Mouse (Mus musculus) midbrain, embryonic 16.5 days (tissue): ENCODE results near the gene Dnaic1. TPM values are rescaled to one million over a fixed set of nuclear protein-coding genes. Genes with fewer than 3 reads are reported as not detected.

Experiments used
- ATAC-seq: fragments of 200-750 bp; cut with Nextera tagmentation; 2 replicates; pipeline ENCODE4 v1.8.0; 2017; ENCODE audit warnings: moderate TSS enrichment
- H3K27ac ChIP-seq: fragments of 300-500 bp; sonication (generic); 2 replicates; pipeline ENCODE4 v1.5.1; 2014; ENCODE audit warnings: mild to moderate bottlenecking, low read length, mixed read lengths
- H3K27me3 ChIP-seq: fragments of 300-500 bp; sonication (generic); 2 replicates; pipeline ENCODE4 v1.6.1; 2014; ENCODE audit warnings: low read depth, low read length, mixed read lengths; ENCODE audit not compliant: control insufficient read depth, insufficient read depth
- H3K36me3 ChIP-seq: fragments of 300-500 bp; sonication (generic); 2 replicates; pipeline ENCODE4 v1.6.1; 2014; ENCODE audit warnings: mild to moderate bottlenecking, low read length, moderate library complexity, mixed read lengths; ENCODE audit not compliant: control insufficient read depth, insufficient read depth
- H3K4me1 ChIP-seq: fragments of 300-500 bp; sonication (generic); 2 replicates; pipeline ENCODE4 v1.6.1; 2014; ENCODE audit warnings: mild to moderate bottlenecking, low read length, mixed read lengths; ENCODE audit not compliant: control insufficient read depth, insufficient read depth
- H3K4me2 ChIP-seq: fragments of 300-500 bp; sonication (generic); 2 replicates; pipeline ENCODE4 v1.6.1; 2014; ENCODE audit warnings: mild to moderate bottlenecking, low read length, mixed read lengths
- H3K4me3 ChIP-seq: fragments of 300-500 bp; sonication (generic); 2 replicates; pipeline ENCODE4 v1.5.1; 2014; ENCODE audit warnings: low read depth, mild to moderate bottlenecking, low read length, moderate library complexity, mixed read lengths
- H3K9ac ChIP-seq: fragments of 300-500 bp; sonication (generic); 2 replicates; pipeline ENCODE4 v1.6.1; 2014; ENCODE audit warnings: low read depth, low read length, mixed read lengths
- H3K9me3 ChIP-seq: fragments of 300-500 bp; sonication (generic); replicated peaks from 2 replicates; pipeline ENCODE4 v1.6.1; 2014; ENCODE audit warnings: mild to moderate bottlenecking, low read length, mixed read lengths; ENCODE audit not compliant: control insufficient read depth, poor library complexity, severe bottlenecking
- WGBS: fragments of 180-500 bp; shearing (Covaris S2); extraction: QIAGEN DNeasy Blood & Tissue Kit; methylation state at CpG from one replicate; pipeline ENCODE4 v1.1.7; 2014; 5-methylcytosine and 5-hydroxymethylcytosine counted together
- polyA plus RNA-seq: library from polyadenylated mRNA; unstranded; fragments of >200 nt; fragmentation: Nextera tagmentation; extraction: Ambion mirVana; gene quantifications from 2 replicates; pipeline ENCODE4 v1.2.1, GENCODE M21; 2015

Dnaic1 gene
- polyA plus RNA-seq, 1 experiment from 2014 or later: 2.6 TPM

GRCm38 (mm10) chr4:41645488-41645887, 75.9 kb downstream of the Dnaic1 start:
- Histone ChIP-seq H3K27me3 (no peaks in the 10 kb centered on the region), H3K4me2 (no peak overlapping the region), H3K4me3 (no peak overlapping the region), H3K36me3 (no peaks in the 10 kb centered on the region), H3K9ac (no peak overlapping the region), H3K9me3 (no peaks in the 10 kb centered on the region), H3K4me1 (peaks cover 5% of the 10 kb centered on the region; the same call in 1 of the 2 replicates), H3K27ac (no peak overlapping the region)
- WGBS: 27% methylated on average over 5 of the region's 5 CpGs
- ATAC-seq: no peak

DNA sequence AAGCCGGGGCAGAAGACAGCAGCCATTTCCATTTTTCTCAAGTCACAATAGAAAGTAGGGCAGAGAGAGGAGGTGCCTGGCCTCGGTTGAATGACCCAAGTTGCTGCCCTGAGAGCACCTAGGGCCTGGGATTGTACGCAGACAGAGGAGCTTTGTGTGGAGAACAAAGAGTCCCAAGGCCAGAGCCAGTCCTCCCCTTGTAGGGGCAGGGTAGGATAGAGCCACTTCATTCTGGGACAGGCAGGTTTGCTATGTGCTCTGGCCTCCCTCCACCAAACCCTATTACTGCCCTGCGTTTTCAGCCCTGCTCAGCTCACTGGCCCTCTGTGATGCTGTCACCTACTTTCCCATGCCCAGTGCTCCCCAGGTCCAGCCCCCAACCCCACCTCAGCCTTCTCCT, 78.6 kb downstream of the Dnaic1 start:
- Histone ChIP-seq H3K9ac (no peak overlapping the region), H3K4me1 (peaks cover 3% of the 10 kb centered on the region; the same call in 1 of the 2 replicates), H3K36me3 (no peaks in the 10 kb centered on the region), H3K27me3 (no peaks in the 10 kb centered on the region), H3K9me3 (no peaks in the 10 kb centered on the region), H3K4me2 (no peak overlapping the region), H3K4me3 (no peak overlapping the region), H3K27ac (no peak overlapping the region)
- 20% methylated on average over 4 of the region's 4 CpGs for WGBS
- no peak for ATAC-seq

- no peak overlapping the region for H3K27ac ChIP-seq
- no peak overlapping the region for H3K9ac ChIP-seq
- H3K9me3 ChIP-seq: no peaks in the 10 kb centered on the region
- peaks cover 5% of the 10 kb centered on the region; the same call in 1 of the 2 replicates for H3K4me1 ChIP-seq
- WGBS: 70% methylated on average over 7 of the region's 7 CpGs
- no peak for ATAC-seq
- H3K4me2 ChIP-seq: no peak overlapping the region
- no peaks in the 10 kb centered on the region for H3K36me3 ChIP-seq
- no peaks in the 10 kb centered on the region for H3K27me3 ChIP-seq
- no peak overlapping the region for H3K4me3 ChIP-seq
Observed at GRCm38 (mm10) chr4:41648627-41649026, 79.1 kb downstream of the Dnaic1 start.

DNA sequence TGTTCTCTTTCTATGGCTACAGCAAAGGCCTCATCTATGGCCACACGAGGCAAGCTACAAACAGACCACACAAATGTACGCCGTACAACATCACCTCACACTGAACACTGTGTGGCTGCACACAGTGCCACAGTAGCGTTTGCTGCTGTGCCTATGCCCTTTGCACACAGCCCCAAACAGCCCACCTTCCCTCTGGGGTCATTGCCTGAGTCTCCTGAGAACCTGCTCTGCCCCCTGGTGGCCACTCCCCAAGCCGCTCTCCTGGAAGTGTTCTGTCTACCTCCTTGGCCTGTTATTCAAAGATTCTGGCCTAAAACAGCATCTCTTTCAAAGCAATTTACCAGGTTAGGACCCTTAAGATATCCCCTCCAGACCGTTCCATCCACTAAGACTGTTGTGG, 83.7 kb downstream of the Dnaic1 start:
- Histone ChIP-seq H3K36me3 (peaks cover 3% of the 10 kb centered on the region; the same call in 1 of the 2 replicates), H3K27me3 (no peaks in the 10 kb centered on the region), H3K9ac (no peak overlapping the region), H3K4me2 (no peak overlapping the region), H3K4me1 (peaks cover 9% of the 10 kb centered on the region), H3K4me3 (no peak overlapping the region), H3K27ac (no peak overlapping the region), H3K9me3 (no peaks in the 10 kb centered on the region)
- 0 out of 2 replicates have a peak, but pooled peaks have one; percentile 38 for ATAC-seq
- 33% methylated on average over 6 of the region's 6 CpGs for WGBS

DNA sequence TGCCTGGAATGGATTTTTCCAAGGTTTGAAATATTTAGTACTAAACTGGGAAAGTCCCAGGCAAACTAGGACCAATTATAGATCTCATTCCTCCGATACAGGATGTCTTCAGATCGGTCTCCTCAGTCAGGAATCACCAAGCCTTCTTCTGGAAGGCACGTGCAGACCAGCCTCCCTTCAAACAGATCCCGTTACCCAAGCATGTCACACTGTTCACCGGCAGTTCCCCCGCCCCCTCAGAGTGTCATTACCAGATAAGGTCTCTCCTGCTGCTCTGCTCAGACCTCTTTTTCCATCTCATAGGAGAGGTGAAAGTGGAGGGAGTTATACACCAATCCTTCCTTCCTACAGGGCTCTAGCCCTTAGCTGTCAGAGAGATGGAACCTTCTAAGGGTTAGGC, 84.2 kb downstream of the Dnaic1 start:
- no peaks in the 10 kb centered on the region for H3K27me3 ChIP-seq
- WGBS: 65% methylated on average over 6 of the region's 6 CpGs
- peaks cover 7% of the 10 kb centered on the region for H3K4me1 ChIP-seq
- H3K9me3 ChIP-seq: no peaks in the 10 kb centered on the region
- no peak overlapping the region for H3K4me3 ChIP-seq
- no peak overlapping the region for H3K9ac ChIP-seq
- H3K4me2 ChIP-seq: no peak overlapping the region
- no peak overlapping the region for H3K27ac ChIP-seq
- H3K36me3 ChIP-seq: peaks cover 3% of the 10 kb centered on the region; the same call in 1 of the 2 replicates
- ATAC-seq: no peak

GRCm38 (mm10) chr4:41654217-41654616, 84.6 kb downstream of the Dnaic1 start:
- no peaks in the 10 kb centered on the region for H3K27me3 ChIP-seq
- no peak overlapping the region for H3K9ac ChIP-seq
- no peak overlapping the region for H3K4me2 ChIP-seq
- 16% methylated on average over 7 of the region's 7 CpGs for WGBS
- peaks cover 3% of the 10 kb centered on the region; the same call in 1 of the 2 replicates for H3K36me3 ChIP-seq
- peaks cover 8% of the 10 kb centered on the region for H3K4me1 ChIP-seq
- no peaks in the 10 kb centered on the region for H3K9me3 ChIP-seq
- no peak overlapping the region for H3K4me3 ChIP-seq
- H3K27ac ChIP-seq: no peak overlapping the region
- 0 out of 2 replicates have a peak, but pooled peaks have one; percentile 6 for ATAC-seq

DNA sequence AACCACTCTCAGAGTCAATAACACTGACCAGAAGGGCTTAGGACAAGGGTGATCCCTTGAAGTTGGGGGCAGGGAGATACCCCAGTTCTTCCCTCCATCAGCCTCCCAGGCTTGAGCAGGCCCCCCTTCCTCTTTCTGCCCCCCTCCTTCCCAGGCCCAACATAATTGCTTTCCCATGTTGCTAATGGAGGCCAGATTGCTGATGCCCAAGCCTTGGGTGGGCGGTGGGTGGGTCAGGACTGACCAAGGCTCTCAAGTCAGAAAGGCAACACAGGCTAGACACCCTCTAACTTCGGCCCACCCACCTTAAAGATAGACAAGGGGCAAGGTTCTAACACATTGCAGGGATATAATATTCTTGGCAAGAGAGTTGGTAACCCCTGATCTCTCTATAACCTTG, 86.0 kb downstream of the Dnaic1 start:
- Histone ChIP-seq H3K27me3 (no peaks in the 10 kb centered on the region), H3K36me3 (peaks cover 3% of the 10 kb centered on the region; the same call in 1 of the 2 replicates), H3K4me3 (no peak overlapping the region), H3K9me3 (no peaks in the 10 kb centered on the region), H3K4me2 (no peak overlapping the region), H3K4me1 (peaks cover 11% of the 10 kb centered on the region), H3K27ac (no peak overlapping the region), H3K9ac (no peak overlapping the region)
- 83% methylated on average over 2 of the region's 2 CpGs for WGBS
- no peak for ATAC-seq

DNA sequence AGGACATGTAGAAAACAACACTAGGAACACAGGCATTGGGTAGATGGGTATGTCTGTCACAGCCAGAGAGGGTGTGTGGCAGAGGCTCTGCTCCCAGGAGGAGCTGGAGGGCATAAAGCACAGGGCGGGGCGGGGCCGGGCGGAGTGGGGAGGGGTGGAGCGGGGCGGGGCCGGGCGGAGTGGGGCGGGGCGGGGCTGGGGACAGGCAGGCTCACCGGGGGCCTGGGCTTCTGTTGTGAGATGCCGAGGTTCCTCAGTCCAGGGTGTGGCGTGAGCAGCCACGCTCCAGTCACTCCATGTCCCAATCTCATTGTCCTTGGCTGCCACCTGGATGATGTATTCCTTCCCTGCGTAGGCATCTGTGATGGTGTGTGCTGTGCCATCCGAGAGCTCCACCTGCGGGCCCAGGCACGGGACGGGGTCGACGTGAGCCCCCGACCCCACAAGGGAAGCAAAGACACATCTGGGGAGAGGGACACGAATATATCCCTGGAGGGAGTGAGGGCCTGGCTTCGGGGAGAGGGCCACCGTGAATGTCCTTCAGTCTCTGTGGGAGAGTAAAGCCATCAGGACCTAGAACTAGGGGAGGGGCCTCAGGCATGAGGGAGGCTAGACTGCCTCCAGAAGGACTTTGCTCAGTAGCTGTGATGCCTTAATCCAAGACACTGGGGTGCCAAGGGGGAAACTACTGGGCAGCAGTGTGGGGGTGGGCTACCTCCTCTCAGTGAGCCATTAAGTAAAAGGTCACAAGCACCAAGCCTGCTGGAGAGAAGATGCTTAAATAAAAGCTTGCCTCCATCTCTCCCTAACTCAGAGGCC, 89.2 kb downstream of the Dnaic1 start:
- H3K27me3 ChIP-seq: no peaks in the 10 kb centered on the region
- H3K4me3 ChIP-seq: no peak overlapping the region
- no peak overlapping the region for H3K9ac ChIP-seq
- H3K4me1 ChIP-seq: peaks cover 9% of the 10 kb centered on the region
- no peak overlapping the region for H3K4me2 ChIP-seq
- no peak for ATAC-seq
- peaks cover 3% of the 10 kb centered on the region; the same call in 1 of the 2 replicates for H3K36me3 ChIP-seq
- no peak overlapping the region for H3K27ac ChIP-seq
- 28% methylated on average over 16 of the region's 25 CpGs for whole genome bisulfite sequencing
- H3K9me3 ChIP-seq: no peaks in the 10 kb centered on the region

DNA sequence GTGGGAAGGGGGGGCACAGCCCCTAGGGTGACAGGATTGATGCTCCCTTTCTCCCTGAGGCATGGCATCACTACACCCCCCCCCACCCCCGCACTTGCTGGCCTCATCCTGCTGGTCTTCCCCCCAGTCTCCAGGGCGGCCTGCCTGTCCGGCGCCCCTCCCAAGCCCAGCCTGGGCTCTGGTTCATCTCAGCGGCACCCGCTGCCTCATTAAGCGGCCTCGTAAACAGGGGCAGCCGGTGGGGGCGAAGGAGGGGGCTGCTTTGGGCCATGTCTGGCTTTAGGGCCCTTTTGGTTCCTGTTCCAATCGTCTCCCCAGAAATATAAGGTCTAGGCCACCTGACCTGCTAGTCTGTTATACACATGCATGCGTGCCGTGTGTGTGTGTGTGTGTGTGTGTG, 90.0 kb downstream of the Dnaic1 start:
- H3K36me3 ChIP-seq: peaks cover 3% of the 10 kb centered on the region; the same call in 1 of the 2 replicates
- no peak overlapping the region for H3K4me2 ChIP-seq
- H3K27ac ChIP-seq: no peak overlapping the region
- H3K27me3 ChIP-seq: no peaks in the 10 kb centered on the region
- whole genome bisulfite sequencing: 50% methylated on average over 13 of the region's 13 CpGs
- H3K9ac ChIP-seq: no peak overlapping the region
- H3K4me3 ChIP-seq: no peak overlapping the region
- H3K9me3 ChIP-seq: no peaks in the 10 kb centered on the region
- no peak for ATAC-seq
- peaks cover 4% of the 10 kb centered on the region; the same call in 1 of the 2 replicates for H3K4me1 ChIP-seq
